Mouse (Mus musculus): ENCODE measurements around the gene Xpo6. TPM values are rescaled to one million over a fixed set of nuclear protein-coding genes. Genes with fewer than 3 reads are reported as not detected.

Xpo6 gene
- total RNA-seq, 2 experiments from 2014 or later, result 34.8 to 36.3 TPM

- intact Hi-C loops (cut with DNase I), result loop anchor here (2.0 kb wide), 2 partner anchors 263 to 335 kb away; no protein-coding TSS in a partner anchor
- DNase-seq, result no peak
Measured at GRCm38 (mm10) chr7:126083980-126084348, 116.3 kb downstream of the Xpo6 start.

GRCm38 (mm10) chr7:126083341-126083979, 116.8 kb downstream of the Xpo6 start:
- DNase-seq, result no peak
- intact Hi-C loops (cut with DNase I), result loop anchor here (2.0 kb wide), 2 partner anchors 263 to 335 kb away; no protein-coding TSS in a partner anchor

- intact Hi-C loops (cut with DNase I), result loop anchor here (2.0 kb wide), 2 partner anchors 262 to 334 kb away; no protein-coding TSS in a partner anchor
- peak; percentile 46 to 54 for DNase-seq
Measured at GRCm38 (mm10) chr7:126082286-126082741, 118.0 kb downstream of the Xpo6 start, which contains the start of gene Gsg1l. Gene Gsg1l (minus strand): TSS chr7:126082411.

GRCm38 (mm10) chr7:126081727-126082285, 118.5 kb downstream of the Xpo6 start:
- intact Hi-C loops (cut with DNase I), result loop anchor here (2.0 kb wide), 2 partner anchors 261 to 333 kb away; no protein-coding TSS in a partner anchor
- DNase-seq, result peak; percentile 28 to 38

GRCm38 (mm10) chr7:126080949-126081654, 119.2 kb downstream of the Xpo6 start:
- intact Hi-C loops (cut with DNase I), result no loop called here
- DNase-seq, result no peak

- no peak for DNase-seq
- intact Hi-C loops (cut with DNase I), result no loop called here
Measured at GRCm38 (mm10) chr7:126076935-126077334, 123.4 kb downstream of the Xpo6 start.

GRCm38 (mm10) chr7:126075058-126075457, 125.2 kb downstream of the Xpo6 start:
- intact Hi-C loops (cut with DNase I), result no loop called here
- DNase-seq, result no peak

- intact Hi-C loops (cut with DNase I), result no loop called here
- no peak for DNase-seq
Measured at GRCm38 (mm10) chr7:126070321-126070720, 130.0 kb downstream of the Xpo6 start.

GRCm38 (mm10) chr7:126066777-126067176, 133.5 kb downstream of the Xpo6 start:
- intact Hi-C loops (cut with DNase I), result no loop called here
- peak; percentile 64 to 80 for DNase-seq

GRCm38 (mm10) chr7:126065243-126065876, 134.9 kb downstream of the Xpo6 start:
- intact Hi-C loops (cut with DNase I), result no loop called here
- DNase-seq, result no peak

- DNase-seq, result no peak
- intact Hi-C loops (cut with DNase I), result no loop called here
Measured at GRCm38 (mm10) chr7:126062228-126062627, 138.1 kb downstream of the Xpo6 start.

GRCm38 (mm10) chr7:126058918-126059317, 141.4 kb downstream of the Xpo6 start:
- DNase-seq, result no peak
- intact Hi-C loops (cut with DNase I), result no loop called here

- intact Hi-C loops (cut with DNase I), result no loop called here
- no peak for DNase-seq
Measured at GRCm38 (mm10) chr7:126057332-126057914, 142.9 kb downstream of the Xpo6 start.

GRCm38 (mm10) chr7:126054574-126054973, 145.7 kb downstream of the Xpo6 start:
- intact Hi-C loops (cut with DNase I), result no loop called here
- DNase-seq, result no peak

- intact Hi-C loops (cut with DNase I), result no loop called here
- no peak for DNase-seq
Measured at GRCm38 (mm10) chr7:126053618-126054017, 146.7 kb downstream of the Xpo6 start.

GRCm38 (mm10) chr7:126051910-126052309, 148.4 kb downstream of the Xpo6 start:
- intact Hi-C loops (cut with DNase I), result no loop called here
- DNase-seq, result no peak

All from heart, postnatal 14 days (tissue).